Mouse (Mus musculus) heart, postnatal 0 days (tissue): ENCODE measurements around the gene Lpp. TPM values are rescaled to one million over a fixed set of nuclear protein-coding genes. Genes with fewer than 3 reads are reported as not detected.
"Not testable (repeated sequence)": the region's sequence is repeated elsewhere in the genome, so short reads cannot be mapped to it uniquely, and the experiment has no call there.

Experiments used
- ATAC-seq: fragments of 200-750 bp; cut with Nextera tagmentation; 2 replicates; pipeline ENCODE4 v1.8.0; 2017; ENCODE audit warnings: low read depth, moderate number of reproducible peaks, moderate library complexity; ENCODE audit not compliant: insufficient read depth
- DNase-seq: peaks from one replicate; pipeline ENCODE4 v3.0.0-alpha.2; 2016; ENCODE audit warnings: low spot score
- H3K27ac ChIP-seq: fragments of 300-500 bp; sonication (generic); 2 replicates; pipeline ENCODE4 v1.5.1; 2014; ENCODE audit warnings: low read depth, mild to moderate bottlenecking
- H3K27me3 ChIP-seq: fragments of 300-500 bp; sonication (generic); 2 replicates; pipeline ENCODE4 v1.6.1; 2014; ENCODE audit warnings: low read length, mixed read lengths; ENCODE audit not compliant: control insufficient read depth, insufficient read depth
- H3K36me3 ChIP-seq: fragments of 300-500 bp; sonication (generic); replicated peaks from 2 replicates; pipeline ENCODE4 v1.6.1; 2014; ENCODE audit warnings: low read length, mixed read lengths; ENCODE audit not compliant: control insufficient read depth, insufficient read depth
- H3K4me1 ChIP-seq: fragments of 300-500 bp; sonication (generic); 2 replicates; pipeline ENCODE4 v1.6.1; 2014; ENCODE audit warnings: antibody characterized with exemption; ENCODE audit not compliant: control insufficient read depth, insufficient read depth
- H3K4me2 ChIP-seq: fragments of 300-500 bp; sonication (generic); 2 replicates; pipeline ENCODE4 v1.6.1; 2014; ENCODE audit warnings: low read depth, mild to moderate bottlenecking, low read length, moderate library complexity
- H3K4me3 ChIP-seq: fragments of 300-500 bp; sonication (generic); 2 replicates; pipeline ENCODE4 v1.5.1; 2014; ENCODE audit warnings: low read depth, low read length
- H3K9ac ChIP-seq: fragments of 300-500 bp; sonication (generic); replicated peaks from 2 replicates; pipeline ENCODE4 v1.6.1; 2014; ENCODE audit warnings: low read depth, low read length, mixed read lengths
- H3K9me3 ChIP-seq: fragments of 300-500 bp; sonication (generic); replicated peaks from 2 replicates; pipeline ENCODE4 v1.6.1; 2016; ENCODE audit warnings: low read length; ENCODE audit not compliant: control insufficient read depth
- CTCF ChIP-seq: IDR thresholded peaks from 2 replicates; pipeline ENCODE4 v1.5.1; 2016; ENCODE audit warnings: antibody characterized with exemption, control low read depth, low read depth
- EP300 ChIP-seq: IDR thresholded peaks from 2 replicates; pipeline ENCODE4 v1.6.1; 2016; ENCODE audit warnings: antibody characterized with exemption, low read depth
- WGBS: fragments of 180-500 bp; shearing (Covaris S2); extraction: QIAGEN DNeasy Blood & Tissue Kit; methylation state at CpG from one replicate; pipeline ENCODE4 v1.1.7; 2014; 5-methylcytosine and 5-hydroxymethylcytosine counted together
- polyA plus RNA-seq: library from polyadenylated mRNA; unstranded; fragments of >200 nt; fragmentation: Nextera tagmentation; extraction: Ambion mirVana; gene quantifications from 2 replicates; pipeline ENCODE4 v1.2.1, GENCODE M21; 2015
- total RNA-seq: library from RNA; depleted of rRNA; stranded (reverse); fragments of >200 nt; gene quantifications from 2 replicates; pipeline ENCODE4 v1.2.3, GENCODE M21; 2014; ENCODE audit warnings: low replicate concordance

The Lpp gene
- total and polyA plus RNA-seq, 2 experiments from 2014 or later, result 32.1 to 77.4 TPM

DNA sequence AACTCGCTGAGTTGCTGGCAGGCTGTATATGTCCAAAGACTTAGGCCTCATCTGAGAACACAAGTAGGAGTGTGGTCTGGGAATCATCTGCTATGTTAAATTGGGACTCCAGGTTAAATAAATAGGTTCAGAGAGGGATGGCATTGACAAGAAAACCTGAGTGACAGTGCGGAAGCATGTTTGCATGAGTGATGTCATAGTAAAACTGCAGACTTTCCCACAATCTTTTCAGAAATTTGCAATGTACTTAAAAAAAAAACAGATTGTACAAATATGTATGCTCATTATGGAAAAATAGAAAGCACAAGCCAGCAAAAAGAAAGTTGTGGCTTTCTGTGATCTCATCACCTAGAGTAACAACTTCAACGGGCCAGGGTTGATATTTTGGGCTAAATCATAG lies 619.6 kb downstream of the Lpp start:
- no peak overlapping the region for H3K9ac ChIP-seq
- no peaks in the 10 kb centered on the region for H3K36me3 ChIP-seq
- H3K27me3 ChIP-seq, result 0 out of 2 replicates have a peak, but pooled peaks cover 7% of the 10 kb centered on the region
- H3K27ac ChIP-seq, result no peak overlapping the region
- ATAC-seq (no peak), DNase-seq (no peak)
- no peak overlapping the region for H3K4me2 ChIP-seq
- no peaks in the 10 kb centered on the region for H3K9me3 ChIP-seq
- TF ChIP-seq EP300 (no peak), CTCF (no peak)
- 79% methylated on average over 3 of the region's 3 CpGs for WGBS
- peaks cover 22% of the 10 kb centered on the region for H3K4me1 ChIP-seq
- H3K4me3 ChIP-seq, result no peak overlapping the region

GRCm38 (mm10) chr16:25016261-25016836 lies 623.0 kb downstream of the Lpp start:
- WGBS, result 78% methylated on average over 4 of the region's 4 CpGs
- TF ChIP-seq CTCF (no peak), EP300 (no peak)
- peaks cover 13% of the 10 kb centered on the region for H3K4me1 ChIP-seq
- no peaks in the 10 kb centered on the region for H3K36me3 ChIP-seq
- H3K9ac ChIP-seq, result no peak overlapping the region
- no peak overlapping the region for H3K4me3 ChIP-seq
- ATAC-seq (no peak), DNase-seq (no peak)
- no peaks in the 10 kb centered on the region for H3K9me3 ChIP-seq
- no peak overlapping the region for H3K27ac ChIP-seq
- H3K27me3 ChIP-seq, result 0 out of 2 replicates have a peak, but pooled peaks cover 3% of the 10 kb centered on the region
- H3K4me2 ChIP-seq, result no peak overlapping the region

- H3K27ac ChIP-seq, result no peak overlapping the region
- H3K9me3 ChIP-seq, result no peaks in the 10 kb centered on the region
- TF ChIP-seq EP300 (no peak), CTCF (no peak)
- no peak for DNase-seq
- no peak for ATAC-seq
- no peak overlapping the region for H3K9ac ChIP-seq
- H3K4me2 ChIP-seq, result no peak overlapping the region
- no peak overlapping the region for H3K4me3 ChIP-seq
- peaks cover 8% of the 10 kb centered on the region; the same call in 1 of the 2 replicates for H3K4me1 ChIP-seq
- 0 out of 2 replicates have a peak, but pooled peaks cover 3% of the 10 kb centered on the region for H3K27me3 ChIP-seq
- H3K36me3 ChIP-seq, result no peaks in the 10 kb centered on the region
These were observed 623.7 kb downstream of the Lpp start for GRCm38 (mm10) chr16:25017046-25017445.

DNA sequence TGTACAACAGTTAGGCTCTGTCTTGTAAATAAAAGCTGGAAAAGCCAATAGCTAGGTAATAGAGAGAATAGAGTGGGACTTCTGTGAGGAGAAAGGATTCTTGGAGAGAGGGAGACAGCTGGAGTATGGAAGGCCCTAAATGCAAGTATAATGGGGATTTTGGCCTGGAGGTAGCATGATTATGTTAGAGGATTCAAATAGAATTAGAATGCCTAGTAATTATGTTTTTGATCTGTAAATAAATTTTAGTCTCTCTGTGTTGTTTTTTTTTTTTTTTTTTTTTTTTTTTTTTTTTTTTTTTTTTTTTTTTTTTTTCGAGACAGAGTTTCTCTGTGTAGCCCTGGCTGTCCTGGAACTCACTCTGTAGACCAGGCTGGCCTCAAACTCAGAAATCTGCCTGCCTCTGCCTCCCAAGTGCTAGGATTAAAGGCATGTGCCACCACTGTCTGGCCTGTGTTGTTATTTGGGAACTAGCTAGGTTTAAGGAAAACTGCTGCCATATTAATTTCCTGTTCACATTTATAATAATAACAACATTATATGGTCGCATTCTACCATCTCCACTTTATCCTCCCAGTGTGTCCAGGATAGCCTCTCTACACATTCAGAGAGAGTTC lies 628.5 kb downstream of the Lpp start:
- not testable (repeated sequence) for DNase-seq, H3K4me3 ChIP-seq, H3K27me3 ChIP-seq, H3K9ac ChIP-seq, H3K4me1 ChIP-seq, H3K36me3 ChIP-seq, H3K9me3 ChIP-seq, H3K4me2 ChIP-seq, ATAC-seq, H3K27ac ChIP-seq
- 69% methylated on average over 2 of the region's 2 CpGs for WGBS

GRCm38 (mm10) chr16:25024591-25024990 lies 631.3 kb downstream of the Lpp start:
- no peak for DNase-seq
- no peak overlapping the region for H3K27ac ChIP-seq

GRCm38 (mm10) chr16:25026191-25026590 lies 632.9 kb downstream of the Lpp start:
- no peaks in the 10 kb centered on the region for H3K27me3 ChIP-seq
- no peak overlapping the region for H3K27ac ChIP-seq
- peaks cover 9% of the 10 kb centered on the region for H3K4me1 ChIP-seq
- ATAC-seq (peak; percentile 83), DNase-seq (peak; percentile 63)
- no peak overlapping the region for H3K9ac ChIP-seq
- WGBS, result 71% methylated on average over 1 of the region's 1 CpGs
- H3K36me3 ChIP-seq, result no peaks in the 10 kb centered on the region
- H3K4me2 ChIP-seq, result no peak overlapping the region
- H3K4me3 ChIP-seq, result no peak overlapping the region
- H3K9me3 ChIP-seq, result no peaks in the 10 kb centered on the region
- TF ChIP-seq EP300 (0 out of 2 replicates have a peak, but pooled peaks have one; percentile 45), CTCF (no peak)

More at GRCm38 (mm10) chr16:25024591-25024990, 631.3 kb downstream of the Lpp start:
- TF ChIP-seq CTCF (no peak), EP300 (no peak)
- Histone ChIP-seq H3K4me2 (no peak overlapping the region), H3K36me3 (no peaks in the 10 kb centered on the region), H3K4me3 (no peak overlapping the region), H3K9me3 (no peaks in the 10 kb centered on the region), H3K9ac (no peak overlapping the region), H3K4me1 (peaks cover 9% of the 10 kb centered on the region), H3K27me3 (no peaks in the 10 kb centered on the region)
- no peak for ATAC-seq
- 79% methylated on average over 3 of the region's 3 CpGs for WGBS
